Mouse (Mus musculus) heart, embryonic 12.5 days (tissue): ENCODE results near the gene Ptprg. TPM values are rescaled to one million over a fixed set of nuclear protein-coding genes. Genes with fewer than 3 reads are reported as not detected.

Experiments used
- ATAC-seq: fragments of 200-750 bp; cut with Nextera tagmentation; 2 replicates; pipeline ENCODE4 v1.8.0; 2017; ENCODE audit warnings: moderate TSS enrichment, moderate library complexity; ENCODE audit not compliant: insufficient number of reproducible peaks, low FRiP score
- H3K27ac ChIP-seq: fragments of 300-500 bp; sonication (generic); 2 replicates; pipeline ENCODE4 v1.5.1; 2016; ENCODE audit warnings: mild to moderate bottlenecking, moderate library complexity; ENCODE audit not compliant: poor library complexity, severe bottlenecking
- H3K27me3 ChIP-seq: fragments of 300-500 bp; sonication (generic); replicated peaks from 2 replicates; pipeline ENCODE4 v1.6.1; 2016; ENCODE audit warnings: mild to moderate bottlenecking, moderate library complexity
- H3K36me3 ChIP-seq: fragments of 300-500 bp; sonication (generic); 2 replicates; pipeline ENCODE4 v1.6.1; 2016; ENCODE audit warnings: mild to moderate bottlenecking, moderate library complexity
- H3K4me1 ChIP-seq: fragments of 300-500 bp; sonication (generic); replicated peaks from 2 replicates; pipeline ENCODE4 v1.6.1; 2016; ENCODE audit warnings: mild to moderate bottlenecking
- H3K4me2 ChIP-seq: fragments of 300-500 bp; sonication (generic); 2 replicates; pipeline ENCODE4 v1.6.1; 2016; ENCODE audit warnings: mild to moderate bottlenecking, moderate library complexity
- H3K4me3 ChIP-seq: fragments of 300-500 bp; sonication (generic); 2 replicates; pipeline ENCODE4 v1.5.1; 2016; ENCODE audit warnings: mild to moderate bottlenecking
- H3K9ac ChIP-seq: fragments of 300-500 bp; sonication (generic); 2 replicates; pipeline ENCODE4 v1.6.1; 2016; ENCODE audit warnings: mild to moderate bottlenecking, moderate library complexity
- H3K9me3 ChIP-seq: fragments of 300-500 bp; sonication (generic); replicated peaks from 2 replicates; pipeline ENCODE4 v1.6.1; 2016; ENCODE audit warnings: mild to moderate bottlenecking, moderate library complexity
- WGBS: fragments of 180-500 bp; shearing (Covaris S2); methylation state at CpG from one replicate; pipeline ENCODE4 v1.1.7; 2016; 5-methylcytosine and 5-hydroxymethylcytosine counted together
- polyA plus RNA-seq: library from polyadenylated mRNA; unstranded; fragments of >200 nt; fragmentation: Nextera tagmentation; extraction: Ambion mirVana; gene quantifications from 2 replicates; pipeline ENCODE4 v1.2.1, GENCODE M21; 2016

Ptprg gene
- polyA plus RNA-seq, 1 experiment from 2014 or later = 17.8 TPM

GRCm38 (mm10) chr14:12152748-12153147, 599.4 kb downstream of the Ptprg start:
- no peaks in the 10 kb centered on the region for H3K27me3 ChIP-seq
- no peak overlapping the region for H3K27ac ChIP-seq
- H3K9ac ChIP-seq = no peak overlapping the region
- peaks cover 8% of the 10 kb centered on the region for H3K4me1 ChIP-seq
- H3K4me3 ChIP-seq = no peak overlapping the region
- no peaks in the 10 kb centered on the region for H3K9me3 ChIP-seq
- no peak for ATAC-seq
- WGBS = 81% methylated on average over 6 of the region's 6 CpGs
- no peak overlapping the region for H3K4me2 ChIP-seq
- H3K36me3 ChIP-seq = peaks cover 5% of the 10 kb centered on the region; the same call in 1 of the 2 replicates

DNA sequence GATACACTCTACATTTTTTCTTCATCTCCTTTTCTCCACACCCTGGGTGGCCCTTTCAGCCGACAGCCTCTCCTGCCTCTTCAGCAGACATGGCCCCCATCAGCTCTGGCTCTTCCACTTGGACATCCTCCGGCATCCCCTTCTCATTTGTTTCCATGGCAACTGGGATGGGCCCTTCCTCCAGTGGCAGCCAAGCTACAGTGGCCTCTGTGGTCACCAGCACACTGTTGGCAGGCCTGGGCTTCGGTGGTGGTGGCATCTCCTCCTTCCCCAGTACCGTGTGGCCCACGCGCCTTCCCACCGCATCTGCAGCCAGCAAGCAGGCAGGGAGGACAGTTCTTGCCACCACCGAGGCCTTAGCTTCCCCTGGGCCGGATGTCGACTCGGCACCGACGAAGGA, 600.3 kb downstream of the Ptprg start:
- Histone ChIP-seq H3K27me3 (no peaks in the 10 kb centered on the region), H3K4me2 (no peak overlapping the region), H3K9ac (no peak overlapping the region), H3K4me1 (peaks cover 8% of the 10 kb centered on the region), H3K27ac (no peak overlapping the region), H3K4me3 (no peak overlapping the region), H3K9me3 (no peaks in the 10 kb centered on the region), H3K36me3 (peaks cover 5% of the 10 kb centered on the region; the same call in 1 of the 2 replicates)
- 87% methylated on average over 13 of the region's 13 CpGs for WGBS
- ATAC-seq = no peak

- H3K27ac ChIP-seq = no peak overlapping the region
- H3K9me3 ChIP-seq = no peaks in the 10 kb centered on the region
- ATAC-seq = no peak
- WGBS = 82% methylated on average over 14 of the region's 14 CpGs
- no peak overlapping the region for H3K9ac ChIP-seq
- no peak overlapping the region for H3K4me2 ChIP-seq
- no peaks in the 10 kb centered on the region for H3K27me3 ChIP-seq
- H3K36me3 ChIP-seq = no peaks in the 10 kb centered on the region
- peaks cover 5% of the 10 kb centered on the region for H3K4me1 ChIP-seq
- no peak overlapping the region for H3K4me3 ChIP-seq
These were observed 608.5 kb downstream of the Ptprg start for GRCm38 (mm10) chr14:12161738-12162310.

- Histone ChIP-seq H3K4me2 (no peak overlapping the region), H3K36me3 (no peaks in the 10 kb centered on the region), H3K9me3 (no peaks in the 10 kb centered on the region), H3K4me3 (no peak overlapping the region), H3K27ac (no peak overlapping the region), H3K9ac (no peak overlapping the region), H3K27me3 (no peaks in the 10 kb centered on the region), H3K4me1 (no peaks in the 10 kb centered on the region)
- no peak for ATAC-seq
- WGBS = 70% methylated on average over 5 of the region's 5 CpGs
These were observed 609.1 kb downstream of the Ptprg start for GRCm38 (mm10) chr14:12162331-12162854.

DNA sequence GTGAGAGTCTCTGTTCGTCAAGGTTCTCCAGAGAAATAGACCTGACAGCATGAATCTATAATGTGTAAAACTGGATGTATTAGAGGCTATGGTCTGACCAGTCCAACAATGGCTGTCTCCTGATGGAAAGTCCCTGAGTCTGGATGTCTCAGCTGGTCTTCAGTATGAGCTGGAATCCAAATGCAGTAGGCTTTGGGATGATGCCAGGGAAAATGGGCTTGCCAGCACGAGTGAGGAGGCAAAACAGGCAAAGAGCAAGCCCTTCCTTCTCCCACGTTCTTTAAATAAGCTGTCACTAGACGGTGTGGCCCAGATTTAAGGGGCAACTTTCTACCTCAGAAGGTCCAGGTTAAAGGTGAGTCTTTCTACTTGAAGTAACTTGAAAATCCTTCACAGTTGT, 609.9 kb downstream of the Ptprg start:
- WGBS = 78% methylated on average over 4 of the region's 4 CpGs
- no peaks in the 10 kb centered on the region for H3K27me3 ChIP-seq
- no peak overlapping the region for H3K4me3 ChIP-seq
- ATAC-seq = no peak
- no peak overlapping the region for H3K27ac ChIP-seq
- no peak overlapping the region for H3K4me2 ChIP-seq
- no peaks in the 10 kb centered on the region for H3K36me3 ChIP-seq
- no peak overlapping the region for H3K9ac ChIP-seq
- no peaks in the 10 kb centered on the region for H3K4me1 ChIP-seq
- H3K9me3 ChIP-seq = no peaks in the 10 kb centered on the region

DNA sequence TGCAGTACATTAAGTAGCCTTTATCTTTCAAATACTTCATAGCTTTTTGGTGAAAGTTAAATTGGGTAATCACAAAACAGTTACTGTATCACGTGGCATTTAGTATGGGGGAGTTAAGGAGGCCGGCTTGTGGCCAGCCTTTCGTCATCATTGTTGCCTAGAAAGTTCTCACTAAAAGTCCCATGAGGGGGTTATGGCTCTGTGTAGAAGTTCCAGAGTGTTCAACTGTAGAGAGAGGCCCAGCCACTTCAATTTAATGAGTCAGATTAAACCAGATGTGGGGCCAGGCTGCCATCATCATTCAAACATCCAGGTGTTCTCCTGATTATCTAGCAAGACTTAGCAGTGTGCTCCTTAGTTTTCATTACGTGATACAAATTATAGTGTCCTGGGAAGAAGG, 613.9 kb downstream of the Ptprg start:
- Histone ChIP-seq H3K9me3 (no peaks in the 10 kb centered on the region), H3K4me2 (no peak overlapping the region), H3K4me3 (no peak overlapping the region), H3K9ac (no peak overlapping the region), H3K27me3 (no peaks in the 10 kb centered on the region), H3K36me3 (no peaks in the 10 kb centered on the region), H3K27ac (no peak overlapping the region), H3K4me1 (no peaks in the 10 kb centered on the region)
- WGBS = 76% methylated on average over 4 of the region's 4 CpGs
- ATAC-seq = no peak

DNA sequence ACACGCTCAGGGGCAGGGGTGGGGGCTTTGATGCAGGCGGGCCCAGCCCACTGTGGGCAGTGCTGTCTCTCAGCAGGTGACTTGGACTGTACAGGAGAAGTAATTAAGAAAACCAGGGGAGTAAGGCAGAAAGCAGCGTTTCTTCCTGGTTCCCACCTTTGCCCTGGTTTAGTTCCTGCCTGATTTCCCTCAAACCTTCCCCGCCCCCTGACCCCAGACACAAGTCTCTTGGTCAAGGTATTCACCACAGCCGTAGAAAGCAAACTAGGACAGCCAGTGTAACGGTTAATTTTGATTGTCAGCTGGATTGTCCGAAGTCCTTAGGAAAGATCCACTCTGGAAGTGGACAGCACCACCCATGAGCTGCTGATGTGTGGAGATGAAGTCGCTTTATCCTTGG, 614.3 kb downstream of the Ptprg start:
- Histone ChIP-seq H3K9ac (no peak overlapping the region), H3K27me3 (no peaks in the 10 kb centered on the region), H3K36me3 (no peaks in the 10 kb centered on the region), H3K4me3 (no peak overlapping the region), H3K9me3 (no peaks in the 10 kb centered on the region), H3K4me2 (no peak overlapping the region), H3K4me1 (no peaks in the 10 kb centered on the region), H3K27ac (no peak overlapping the region)
- WGBS = 86% methylated on average over 8 of the region's 8 CpGs
- ATAC-seq = no peak

DNA sequence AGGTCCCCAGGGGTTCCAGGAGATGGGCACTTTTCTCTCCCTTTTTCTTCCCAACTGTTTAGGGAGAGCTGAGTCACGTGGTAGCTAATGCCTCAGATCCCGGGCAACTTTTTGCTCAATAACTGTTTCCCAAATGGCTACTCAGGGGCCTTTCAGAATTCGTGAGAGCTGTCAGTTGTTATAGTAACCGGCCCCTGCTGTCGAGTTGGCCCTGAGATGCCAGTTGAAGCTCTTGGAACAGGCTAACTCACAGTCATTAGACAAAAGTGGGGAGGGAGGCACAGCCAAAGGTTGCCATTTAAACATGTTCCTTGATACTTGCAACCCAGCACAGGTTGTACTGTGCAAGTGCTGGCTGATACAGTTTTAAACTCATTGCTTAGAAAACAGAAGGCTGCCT, 624.1 kb downstream of the Ptprg start:
- no peak overlapping the region for H3K4me2 ChIP-seq
- H3K36me3 ChIP-seq = 0 out of 2 replicates have a peak, but pooled peaks cover 3% of the 10 kb centered on the region
- H3K27ac ChIP-seq = no peak overlapping the region
- WGBS = 52% methylated on average over 5 of the region's 5 CpGs
- H3K9me3 ChIP-seq = no peaks in the 10 kb centered on the region
- H3K4me1 ChIP-seq = peaks cover 11% of the 10 kb centered on the region
- H3K27me3 ChIP-seq = no peaks in the 10 kb centered on the region
- no peak for ATAC-seq
- H3K4me3 ChIP-seq = no peak overlapping the region
- no peak overlapping the region for H3K9ac ChIP-seq

GRCm38 (mm10) chr14:12178645-12179044, 625.3 kb downstream of the Ptprg start:
- H3K27me3 ChIP-seq = no peaks in the 10 kb centered on the region
- 66% methylated on average over 1 of the region's 1 CpGs for WGBS
- no peak for ATAC-seq
- H3K9ac ChIP-seq = no peak overlapping the region
- no peak overlapping the region for H3K4me2 ChIP-seq
- H3K4me1 ChIP-seq = peaks cover 11% of the 10 kb centered on the region
- no peak overlapping the region for H3K27ac ChIP-seq
- no peaks in the 10 kb centered on the region for H3K9me3 ChIP-seq
- 0 out of 2 replicates have a peak, but pooled peaks cover 3% of the 10 kb centered on the region for H3K36me3 ChIP-seq
- no peak overlapping the region for H3K4me3 ChIP-seq

DNA sequence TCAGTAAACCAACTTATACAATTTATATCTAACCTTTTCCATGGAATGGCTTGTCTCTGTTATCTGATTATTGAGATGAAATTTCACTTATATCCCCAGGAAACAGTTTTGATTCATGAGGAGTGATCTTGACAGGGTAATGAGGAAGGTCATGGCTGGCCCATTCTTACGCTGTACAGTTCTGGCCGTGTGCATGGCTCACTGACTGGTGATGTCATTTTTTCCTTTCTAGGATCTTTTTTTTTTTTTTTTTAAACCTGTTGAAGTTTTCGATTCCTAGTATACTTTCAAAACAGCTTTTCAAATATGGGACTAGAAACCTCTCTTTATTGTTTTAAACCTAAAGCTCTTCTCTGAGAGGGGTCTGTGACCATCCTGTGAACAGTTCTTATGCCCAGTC, 626.8 kb downstream of the Ptprg start:
- Histone ChIP-seq H3K36me3 (0 out of 2 replicates have a peak, but pooled peaks cover 3% of the 10 kb centered on the region), H3K9me3 (no peaks in the 10 kb centered on the region), H3K9ac (no peak overlapping the region), H3K27ac (no peak overlapping the region), H3K4me1 (peaks cover 12% of the 10 kb centered on the region), H3K27me3 (no peaks in the 10 kb centered on the region), H3K4me3 (no peak overlapping the region), H3K4me2 (no peak overlapping the region)
- 54% methylated on average over 3 of the region's 3 CpGs for WGBS
- no peak for ATAC-seq

- Histone ChIP-seq H3K27ac (no peak overlapping the region), H3K9ac (no peak overlapping the region), H3K36me3 (no peaks in the 10 kb centered on the region), H3K4me3 (no peak overlapping the region), H3K4me1 (0 out of 2 replicates have a peak, but pooled peaks cover 2% of the 10 kb centered on the region), H3K4me2 (no peak overlapping the region), H3K27me3 (no peaks in the 10 kb centered on the region), H3K9me3 (no peaks in the 10 kb centered on the region)
- WGBS = 39% methylated on average over 4 of the region's 4 CpGs
- ATAC-seq = no peak
These were observed 631.7 kb downstream of the Ptprg start for GRCm38 (mm10) chr14:12185040-12185439.

DNA sequence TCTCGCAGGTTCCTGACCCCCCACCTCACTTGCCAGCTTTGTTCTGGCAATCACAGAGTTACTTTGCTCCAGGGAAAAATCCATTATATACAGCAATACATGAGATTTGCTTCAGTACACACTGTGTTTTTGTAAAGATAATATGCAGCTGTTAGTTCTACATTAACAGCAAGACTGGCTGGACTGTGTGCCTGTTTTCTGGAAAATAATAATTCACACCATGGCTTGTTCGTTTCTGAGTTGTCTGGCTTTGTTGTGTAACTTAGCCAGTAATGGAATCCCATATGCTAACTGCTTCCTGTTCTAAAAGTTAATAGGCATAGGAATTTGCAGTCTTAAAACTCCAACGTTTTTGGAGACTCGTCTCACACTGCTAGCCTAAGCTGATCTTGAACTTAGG, 635.0 kb downstream of the Ptprg start:
- ATAC-seq = no peak
- H3K4me1 ChIP-seq = 0 out of 2 replicates have a peak, but pooled peaks cover 2% of the 10 kb centered on the region
- no peak overlapping the region for H3K4me3 ChIP-seq
- whole genome bisulfite sequencing = 71% methylated on average over 4 of the region's 4 CpGs
- H3K9me3 ChIP-seq = no peaks in the 10 kb centered on the region
- H3K27ac ChIP-seq = no peak overlapping the region
- no peak overlapping the region for H3K4me2 ChIP-seq
- H3K36me3 ChIP-seq = no peaks in the 10 kb centered on the region
- no peak overlapping the region for H3K9ac ChIP-seq
- no peaks in the 10 kb centered on the region for H3K27me3 ChIP-seq
